Mouse (Mus musculus): ENCODE data around the gene Chpf2. TPM values are rescaled to one million over a fixed set of nuclear protein-coding genes. Genes with fewer than 3 reads are reported as not detected.
"Not testable (repeated sequence)": the region's sequence is repeated elsewhere in the genome, so short reads cannot be mapped to it uniquely, and the experiment has no call there.

Gene Chpf2
- total RNA-seq (2021), result 10 to 100 TPM; 34.5 to 39.7 TPM
- long read RNA-seq, experiment 1, full-length matches to known transcripts, result 14 of 27 reads
- long read RNA-seq, experiment 1, partial matches to known transcripts, result 3 of 27 reads
- long read RNA-seq, experiment 1, other reads (novel, unspliced or antisense), result 10 of 27 reads
- long read RNA-seq, experiment 2, transcript Chpf2-202 (4 exons, 3,715 nt), result major isoform, 68 of 78 reads
- long read RNA-seq, experiment 2, partial matches to known transcripts, result 1 of 78 reads
- long read RNA-seq, experiment 2, other reads (novel, unspliced or antisense), result 9 of 78 reads

DNA sequence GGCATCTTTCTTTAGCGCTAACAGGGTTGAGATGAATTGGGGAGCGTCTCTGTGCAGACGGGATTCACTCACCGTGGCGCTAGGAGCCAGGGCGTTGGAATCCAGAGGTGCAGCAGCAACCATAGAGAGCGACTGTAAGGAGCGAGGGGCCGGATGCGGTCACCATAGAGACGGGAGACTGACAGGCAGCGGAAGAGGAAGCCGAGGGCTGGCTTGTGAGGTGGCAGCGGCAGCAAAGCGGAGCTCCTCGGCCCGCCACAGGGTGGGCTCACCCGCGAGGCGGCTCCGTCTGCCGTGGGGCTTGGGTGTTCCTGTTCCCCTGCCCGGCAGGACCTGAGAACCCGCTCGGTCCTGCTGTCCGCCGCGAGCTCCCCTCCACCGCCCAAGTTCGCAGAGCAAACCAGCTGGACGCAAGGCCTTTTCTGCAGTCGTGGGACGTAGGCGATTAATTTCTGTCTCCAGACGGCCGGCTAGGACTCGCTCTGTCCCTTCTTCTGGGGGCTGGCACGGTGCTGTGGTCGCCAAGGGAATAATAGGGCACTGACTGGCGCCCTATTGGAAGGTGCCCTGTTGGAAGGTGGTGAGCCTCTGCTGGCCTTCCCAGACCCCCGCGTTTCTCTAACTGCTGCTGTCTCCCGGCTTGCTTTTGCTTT lies at the start of gene Chpf2:
Gene Chpf2 (plus strand): TSS at position 195 of the 653 bp plus-strand sequence.
- DNase-seq (ENCODE audit: low spot score in 2 of 2), result peak; percentile 70

DNA sequence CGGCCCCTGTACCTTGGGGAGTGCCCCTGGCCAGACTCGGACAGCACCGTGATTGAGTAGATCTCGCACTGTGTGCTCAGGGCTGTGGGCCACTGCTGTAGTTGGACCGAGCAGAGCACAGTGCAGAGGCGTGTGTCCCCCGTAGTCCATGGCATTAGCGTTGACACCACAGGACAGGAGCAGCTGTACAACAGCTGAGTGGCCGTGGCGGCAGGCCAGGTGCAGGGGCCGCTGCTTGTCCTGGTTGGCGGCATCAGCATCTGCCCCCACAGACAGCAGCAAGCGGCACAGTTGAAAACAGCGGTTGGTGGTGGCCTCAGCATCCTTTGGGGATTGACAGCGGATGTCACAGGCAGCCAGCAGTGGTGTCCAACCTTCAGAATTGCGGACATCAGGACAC lies 48.9 kb upstream of the Chpf2 start:
- DNase-seq (ENCODE audit: low spot score in 2 of 2), result no peak

DNA sequence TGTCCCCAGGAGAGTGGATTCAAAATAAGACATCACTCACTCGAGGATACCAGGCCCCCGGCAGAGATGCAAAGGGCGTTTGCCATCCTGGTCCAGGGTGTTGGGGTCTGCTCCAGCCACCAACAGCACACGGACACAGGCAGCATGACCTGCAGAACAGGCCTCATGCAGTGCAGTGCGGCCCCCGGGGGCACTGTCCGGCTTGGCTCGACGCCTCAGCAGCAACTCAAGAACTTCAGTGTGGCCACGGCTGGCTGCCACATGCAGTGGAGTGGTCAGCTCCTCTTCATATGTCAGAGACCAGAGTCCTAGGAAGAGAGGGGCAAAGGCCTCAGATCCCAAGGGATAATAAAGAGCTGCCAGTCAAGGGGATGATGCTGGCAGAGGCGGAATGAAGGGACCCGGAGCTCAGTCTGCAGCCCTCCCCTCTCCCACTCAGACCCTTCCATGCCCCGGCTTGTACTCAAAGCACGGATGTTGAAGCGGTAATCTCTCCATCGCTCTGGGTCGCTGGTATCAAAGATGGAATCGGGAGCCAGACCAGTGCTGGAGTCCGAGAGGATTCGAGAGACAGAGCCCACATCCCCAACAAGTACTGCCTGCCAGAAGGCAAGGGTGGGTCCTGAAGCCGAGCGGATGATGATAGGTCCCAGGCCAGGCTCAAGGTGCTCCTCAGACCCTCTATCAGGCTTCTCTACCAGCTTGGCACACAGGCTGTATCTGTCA lies 46.8 kb upstream of the Chpf2 start:
- DNase-seq (ENCODE audit: low spot score in 2 of 2), result no peak

DNA sequence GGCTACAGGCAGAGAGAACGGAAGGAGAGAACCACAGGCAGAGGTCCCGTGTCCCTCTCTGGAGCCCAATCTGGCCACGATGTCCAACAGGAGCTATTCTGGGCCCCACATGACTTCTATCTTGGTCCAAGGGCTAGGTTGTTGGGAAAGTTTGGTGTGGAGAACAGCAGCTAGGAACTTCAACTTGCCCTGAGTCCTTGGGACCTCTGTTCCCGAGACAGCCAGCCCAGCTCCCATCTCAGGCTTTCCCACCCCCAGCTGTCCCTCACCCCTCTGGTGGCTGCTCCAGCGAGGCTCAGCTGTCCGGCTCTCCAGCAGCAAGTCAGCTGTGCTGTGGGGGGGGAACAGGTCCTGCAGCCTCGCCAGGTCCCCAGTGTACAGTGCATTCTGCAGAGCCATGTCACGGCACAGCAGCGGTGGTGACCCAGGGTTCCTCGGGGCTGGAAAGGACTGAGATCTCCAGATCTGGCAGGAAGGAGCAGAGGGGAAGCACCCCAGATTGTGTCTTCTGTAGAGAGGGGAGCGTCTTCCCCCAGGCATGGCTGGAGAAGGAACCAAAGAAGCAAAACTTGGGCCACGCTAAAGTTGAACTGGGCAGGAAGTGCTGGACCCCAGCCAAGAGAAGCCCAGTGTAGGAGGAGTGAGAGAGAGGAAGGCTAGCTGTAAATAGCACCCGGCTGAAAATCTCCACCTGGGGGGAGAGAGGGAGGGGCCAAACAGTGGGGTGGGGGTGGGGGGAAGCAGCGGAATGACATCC lies 46.0 kb upstream of the Chpf2 start, which contains the start of gene Asb10:
Gene Asb10 (minus strand): TSS at position 592 of the 757 bp plus-strand sequence.
- DNase-seq (ENCODE audit: low spot score in 2 of 2), result peak in 1 of 2 experiments; percentile 46

DNA sequence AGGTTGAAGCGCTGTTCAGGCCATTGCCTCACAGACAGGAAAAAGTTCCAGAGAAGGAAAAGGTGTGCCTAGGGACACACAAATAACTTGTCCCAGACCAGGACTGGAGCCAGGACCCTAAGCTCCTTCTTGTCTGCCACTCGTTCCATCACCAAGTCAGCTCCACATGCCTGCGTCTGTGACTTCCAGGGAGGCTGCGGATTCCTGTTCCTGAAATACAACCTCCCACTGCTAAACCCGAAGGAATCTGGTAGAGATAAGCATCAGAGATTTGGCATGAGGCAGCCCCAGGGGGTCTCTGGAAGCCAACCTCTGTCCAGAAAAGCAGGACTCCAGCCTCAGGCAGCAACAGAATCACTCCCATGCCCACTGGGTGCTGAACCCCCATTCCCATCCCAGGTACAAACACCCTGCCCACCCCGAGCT lies 45.4 kb upstream of the Chpf2 start:
- DNase-seq (ENCODE audit: low spot score in 2 of 2), result no peak

DNA sequence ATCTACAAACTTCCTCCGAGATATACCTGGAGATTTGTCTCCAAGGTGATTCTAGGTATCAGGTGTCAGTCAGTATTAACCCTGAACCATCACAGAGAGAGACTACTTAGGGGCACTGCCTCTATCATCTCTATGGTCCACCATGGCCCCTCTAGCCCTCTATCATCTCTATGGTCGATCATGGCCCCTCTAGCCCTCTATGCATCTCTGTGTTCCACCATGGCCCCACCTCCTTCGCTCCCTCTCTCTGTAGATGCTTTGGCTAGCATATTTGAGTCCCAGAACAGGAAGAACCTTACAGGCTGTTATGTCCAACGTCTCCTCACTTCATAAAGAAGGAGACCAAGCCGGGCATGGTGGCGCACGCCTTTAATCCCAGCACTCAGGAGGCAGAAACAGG lies 43.9 kb upstream of the Chpf2 start:
- DNase-seq (ENCODE audit: low spot score in 2 of 2), result no peak

DNA sequence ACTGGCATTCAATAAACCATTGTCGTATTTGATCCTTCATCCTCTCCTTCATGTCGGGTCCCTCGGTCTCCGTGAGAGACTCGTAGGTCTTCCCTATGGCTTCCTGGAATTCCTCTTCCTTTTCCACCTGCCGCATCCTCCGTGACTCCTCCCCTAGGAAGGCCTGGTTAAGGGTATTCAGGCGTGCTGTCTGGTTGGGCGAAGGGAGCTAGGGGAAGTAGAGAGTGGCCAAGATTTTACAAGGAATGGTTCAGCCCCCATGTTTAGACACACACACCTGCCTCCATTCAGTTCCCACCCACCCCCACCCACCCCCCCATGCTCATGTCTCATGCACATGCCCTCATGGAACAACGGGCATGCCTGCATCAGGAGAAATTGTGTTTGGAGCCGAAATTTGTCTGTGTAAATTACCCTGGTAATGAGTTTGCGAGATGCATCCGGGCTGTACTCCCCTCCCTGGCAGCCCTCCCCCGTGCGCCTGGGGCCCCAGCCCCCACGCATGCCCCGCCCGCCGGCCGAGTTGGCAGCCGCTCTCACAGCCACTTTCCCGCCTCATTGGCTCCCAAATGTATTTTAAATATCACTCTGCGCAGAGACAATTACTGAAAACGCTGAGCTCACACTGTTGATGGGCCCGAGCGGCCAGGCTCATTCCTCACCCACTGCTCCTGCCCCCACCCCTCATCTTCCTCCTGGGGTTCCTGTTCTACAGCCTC lies 35.8 kb upstream of the Chpf2 start:
- peak in 1 of 2 experiments; percentile 31 for DNase-seq (ENCODE audit: low spot score in 2 of 2)

DNA sequence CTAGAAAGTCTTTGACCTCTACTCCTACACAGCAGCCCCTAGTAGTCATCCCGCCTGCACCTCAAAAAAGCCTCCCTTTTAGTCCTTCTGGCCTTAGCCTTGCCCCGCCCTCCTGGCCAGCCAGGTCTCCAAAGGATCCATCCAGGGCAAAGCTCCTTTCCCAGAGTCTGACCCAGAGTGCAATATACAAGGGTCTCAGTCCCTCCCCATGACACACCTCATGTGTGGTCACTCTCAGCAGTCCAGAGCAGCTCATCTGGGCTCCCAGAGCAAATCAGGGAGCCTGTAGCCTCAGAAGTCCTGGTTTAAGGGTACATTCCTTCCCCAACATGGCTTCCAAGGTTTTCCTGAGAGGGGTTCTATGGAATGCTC lies 35.2 kb upstream of the Chpf2 start:
- DNase-seq (ENCODE audit: low spot score in 2 of 2), result no peak

DNA sequence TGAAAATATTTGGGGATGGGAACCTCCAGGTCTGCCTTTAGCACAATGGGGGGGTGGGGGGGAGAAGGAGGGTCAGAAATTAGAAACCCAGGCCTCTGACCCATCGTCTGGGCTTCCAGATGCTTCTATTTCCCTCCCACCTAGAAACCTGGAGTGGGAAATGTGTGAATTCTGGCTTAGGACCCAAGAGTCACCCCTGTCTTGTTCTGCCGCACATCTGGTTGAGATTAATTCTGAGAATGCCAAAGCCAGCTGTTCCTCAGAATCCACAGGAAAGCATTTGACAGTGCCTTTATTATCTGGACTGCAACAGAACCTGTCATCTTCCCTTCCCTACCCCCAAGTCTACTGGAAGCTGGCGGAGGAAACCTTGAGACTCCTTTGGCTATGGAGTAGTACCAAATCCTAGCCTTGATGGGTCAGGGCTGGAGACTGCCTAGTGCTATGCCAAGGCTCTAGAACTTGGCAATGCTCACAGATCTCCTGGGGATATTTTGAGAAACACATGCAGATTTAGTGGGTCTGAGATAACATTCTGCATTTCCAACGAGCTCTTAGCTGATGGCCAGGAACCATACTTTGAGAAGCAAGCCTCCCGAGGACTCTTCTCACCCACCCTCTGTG lies 32.8 kb upstream of the Chpf2 start:
- DNase-seq (ENCODE audit: low spot score in 2 of 2), result no peak

DNA sequence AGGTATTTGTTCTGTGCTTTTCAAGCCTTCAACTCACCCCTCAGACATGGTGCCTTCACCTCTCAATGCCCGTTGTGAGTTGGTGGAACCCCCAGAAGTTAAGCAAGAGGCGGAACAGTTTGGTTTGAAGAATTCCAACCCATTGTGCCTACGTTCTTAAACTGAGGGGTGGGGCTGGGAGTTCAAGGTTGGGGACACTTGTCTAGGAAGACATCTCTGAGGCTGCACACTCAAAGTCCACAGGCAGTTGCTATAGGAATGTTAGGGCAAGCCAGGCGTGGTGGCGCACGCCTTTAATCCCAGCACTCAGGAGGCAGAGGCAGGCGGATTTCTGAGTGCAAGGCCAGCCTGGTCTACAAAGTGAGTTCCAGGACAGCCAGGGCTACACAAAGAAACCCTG lies 31.2 kb upstream of the Chpf2 start:
- DNase-seq (ENCODE audit: low spot score in 2 of 2), result not testable (repeated sequence)

DNA sequence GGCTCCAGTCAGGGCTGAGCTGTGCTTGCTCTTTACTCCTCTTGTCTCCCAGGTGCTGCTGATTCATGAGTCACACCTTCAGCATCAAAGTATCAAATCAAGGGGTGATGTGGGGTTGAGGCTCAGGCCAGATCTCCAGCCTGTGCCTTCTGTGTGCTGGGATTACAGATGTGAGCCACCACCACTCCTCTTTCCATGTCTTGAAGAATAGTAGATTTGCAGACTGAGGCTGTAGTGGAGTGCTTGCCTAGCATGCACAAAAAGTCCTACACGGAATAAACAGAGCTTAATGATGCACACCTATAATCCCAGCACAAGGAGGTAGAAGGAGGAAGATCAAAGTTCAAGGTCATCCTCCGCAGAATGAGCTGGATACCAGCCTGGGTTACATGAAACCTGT lies 29.8 kb upstream of the Chpf2 start, which contains the start of gene 4931409K22Rik:
Gene 4931409K22Rik (minus strand): TSS at position 101 of the 400 bp plus-strand sequence.
- no peak for DNase-seq (ENCODE audit: low spot score in 2 of 2)

DNA sequence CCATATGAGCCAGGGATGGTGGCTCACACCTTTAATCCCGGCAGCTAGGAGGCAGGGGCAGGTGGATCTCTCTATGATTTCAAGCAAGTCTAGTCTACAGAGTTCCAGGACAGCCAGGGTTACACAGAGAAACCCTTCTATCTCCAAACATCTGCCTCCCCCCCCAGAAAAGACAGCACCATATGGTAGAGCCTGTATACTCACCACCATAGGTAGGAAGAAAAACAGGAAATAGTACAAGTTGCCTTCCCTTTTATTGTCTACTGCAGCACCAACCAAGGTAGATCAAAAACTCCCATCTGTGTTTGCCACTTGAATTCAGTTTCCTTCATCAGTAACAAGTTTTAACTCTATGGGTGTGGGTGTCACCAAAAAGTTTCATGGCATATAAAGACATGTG lies 10.6 kb upstream of the Chpf2 start:
- DNase-seq (ENCODE audit: low spot score in 2 of 2), result no peak

DNA sequence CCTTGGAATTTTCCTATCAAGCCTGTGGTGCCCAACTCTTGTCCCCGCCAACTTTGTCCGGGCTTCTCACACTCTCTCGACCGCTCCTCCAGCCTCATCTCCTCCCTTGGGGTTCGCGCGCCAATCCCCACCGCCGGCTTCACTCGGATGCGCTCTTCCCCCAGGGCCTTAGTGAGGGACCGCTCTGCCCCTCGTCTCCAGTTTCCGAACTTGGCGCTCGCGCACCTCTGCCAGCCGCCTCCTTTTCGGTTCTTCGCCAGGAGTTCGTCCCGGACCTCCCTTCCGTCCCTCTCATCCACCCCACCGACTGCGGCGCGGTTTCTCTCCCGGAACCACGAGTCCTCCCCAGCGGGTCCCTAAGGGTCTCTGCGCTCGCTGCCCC lies 9.7 kb upstream of the Chpf2 start:
- no peak for DNase-seq (ENCODE audit: low spot score in 2 of 2)

DNA sequence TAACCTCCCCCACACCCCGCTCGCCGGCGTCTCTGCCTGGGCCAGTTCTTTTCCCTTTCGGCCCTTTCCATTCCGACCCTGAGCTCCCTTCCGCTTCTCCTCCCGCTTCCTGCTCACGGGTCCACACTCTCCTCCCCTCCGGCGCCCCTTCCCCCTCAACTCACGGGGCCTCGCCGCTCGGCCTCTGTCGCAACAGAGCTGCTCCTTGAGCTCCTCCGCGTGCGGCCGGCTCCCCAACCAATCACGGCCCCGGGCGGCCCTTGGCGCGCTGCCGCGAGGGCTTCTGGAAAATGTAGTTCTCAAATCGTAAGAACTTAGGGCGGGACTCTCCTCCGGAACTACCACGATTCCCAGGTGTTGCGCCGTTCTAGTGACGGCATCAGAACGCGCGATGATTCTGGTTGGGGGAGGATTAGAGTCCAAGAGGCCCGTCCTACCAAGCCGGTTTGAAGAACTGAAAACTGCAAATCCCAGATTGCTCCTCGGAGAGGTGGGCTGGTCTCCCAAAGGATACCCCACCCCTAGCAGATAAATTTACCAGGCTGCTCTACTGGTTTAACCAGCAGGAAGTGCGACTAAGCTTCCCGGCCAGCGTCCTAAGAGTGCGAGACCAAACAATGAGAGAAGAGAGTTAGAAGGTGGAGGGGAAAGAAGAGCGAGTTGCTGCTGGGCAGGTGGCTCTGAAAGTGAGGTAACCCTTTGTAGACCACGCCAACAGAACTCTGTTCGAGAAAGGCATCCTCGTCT lies 9.2 kb upstream of the Chpf2 start, which contains the start of gene Abcf2:
Gene Abcf2 (minus strand): TSS at position 285 of the 747 bp plus-strand sequence.
- DNase-seq (ENCODE audit: low spot score in 2 of 2), result peak; percentile 99 to 100

DNA sequence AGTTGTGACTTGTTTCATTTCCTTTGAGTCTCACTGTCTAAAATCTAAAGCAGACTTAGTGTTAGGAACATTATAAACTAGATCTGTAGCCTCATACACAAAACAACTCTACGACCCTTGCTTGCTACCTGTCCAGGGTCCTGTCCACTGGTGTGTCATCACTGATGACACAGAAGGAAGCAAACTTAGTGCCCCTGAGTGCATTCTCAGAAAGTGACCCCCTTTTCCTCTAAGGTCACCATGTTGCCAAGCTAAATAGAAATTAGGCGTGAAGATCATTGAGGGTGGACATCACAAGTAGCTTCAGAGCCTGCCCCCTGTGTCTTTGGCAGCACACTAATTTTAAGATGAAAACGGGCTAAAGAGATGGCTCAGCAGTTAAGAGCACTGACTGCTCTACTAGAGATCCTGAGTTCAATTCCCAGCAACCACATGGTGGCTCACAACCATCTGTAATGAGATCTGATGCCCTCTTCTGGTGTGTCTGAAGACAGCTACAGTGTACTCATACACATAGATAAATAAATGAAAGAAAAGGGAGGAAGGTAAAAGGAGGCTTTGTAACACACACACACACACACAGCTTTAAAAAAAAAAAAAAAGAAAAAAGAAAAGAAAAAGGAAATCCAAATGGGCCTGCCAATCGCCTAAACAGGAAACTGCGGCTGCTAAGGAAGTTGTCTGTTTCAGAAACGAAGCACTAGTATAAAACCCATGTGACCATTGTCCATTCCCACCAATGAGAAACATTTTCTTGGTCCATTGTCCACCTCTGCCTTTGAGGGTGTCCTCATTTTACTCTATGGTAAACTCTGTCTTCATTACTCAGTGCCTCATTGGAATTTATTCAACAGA lies 8.2 kb upstream of the Chpf2 start:
- no peak for DNase-seq (ENCODE audit: low spot score in 2 of 2)

DNA sequence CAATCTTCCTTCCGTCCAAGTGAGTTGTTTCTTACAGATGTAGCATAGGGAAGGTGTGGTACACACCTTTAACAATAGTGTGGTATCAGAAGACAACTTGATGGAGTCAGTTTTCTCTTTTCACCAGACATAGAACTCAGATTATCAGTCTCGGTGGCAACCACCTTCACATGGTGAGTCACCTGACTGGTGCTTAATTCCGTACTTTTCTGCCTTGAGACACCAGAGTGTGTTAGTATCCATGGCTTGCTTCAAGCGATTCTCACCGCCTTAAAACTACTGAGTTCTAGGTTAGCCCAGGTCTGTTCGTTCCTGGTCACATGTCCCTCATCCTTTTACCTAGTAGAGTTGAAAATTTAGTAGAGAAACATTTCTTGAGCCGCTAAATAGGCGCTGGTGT lies 435 bp upstream of the Chpf2 start:
- no peak for DNase-seq (ENCODE audit: low spot score in 2 of 2)

DNA sequence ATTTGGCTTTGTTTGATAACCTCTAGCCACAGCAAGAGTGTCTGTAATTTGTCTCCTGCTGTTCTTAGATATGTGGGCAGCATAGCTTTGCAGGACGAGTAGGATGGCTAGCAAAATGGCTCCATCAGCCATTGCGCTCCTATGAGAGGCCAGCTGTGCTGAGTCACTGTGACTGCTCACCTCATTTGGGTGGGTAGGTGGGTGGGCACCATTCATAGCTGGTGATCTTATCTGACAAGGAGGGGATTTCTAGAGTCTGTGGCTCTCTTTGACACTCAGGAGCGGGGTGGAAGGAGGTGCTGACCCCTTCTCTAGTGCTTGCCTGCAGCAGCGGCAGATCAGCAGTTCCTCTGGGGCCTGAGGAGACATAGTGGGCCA lies 648 bp downstream of the Chpf2 start:
- DNase-seq (ENCODE audit: low spot score in 2 of 2), result no peak

Measured in adrenal gland, adult 18-20 months (tissue).